Mouse (Mus musculus): Measurements from ENCODE around the gene Pnlip. TPM values are rescaled to one million over a fixed set of nuclear protein-coding genes. Genes with fewer than 3 reads are reported as not detected.

The Pnlip gene
- polyA plus RNA-seq, 1 experiment from 2014 or later: not detected

GRCm38 (mm10) chr19:58728445-58729031 is 76.2 kb downstream of the Pnlip start, which contains the start of gene Pnliprp1:
Pnliprp1 (plus strand) TSS chr19:58728887.
- 64% methylated on average over 5 of the region's 5 CpGs for WGBS
- ATAC-seq (ENCODE audit: low FRiP score): no peak

More at GRCm38 (mm10) chr19:58728445-58729031, 76.2 kb downstream of the Pnlip start, which contains the start of gene Pnliprp1:
- Histone ChIP-seq H3K9me3 (no peaks in the 10 kb centered on the region), H3K4me2 (no peak within 1 kb of the TSS), H3K9ac (no peak within 1 kb of the TSS), H3K4me3 (replicated peaks) (no peak within 1 kb of the TSS), H3K27me3 (no peaks in the 10 kb centered on the region), H3K27ac (no peak within 1 kb of the TSS), H3K4me1 (no peaks in the 10 kb centered on the region), H3K36me3 (replicated peaks) (no peaks in the 10 kb centered on the region)

Other genes starting within 250 kb of the Pnlip start
- gene Gfra1, start 196.6 kb upstream of the Pnlip start, polyA plus RNA-seq (2016; fragmentation: Nextera tagmentation; extraction: Ambion mirVana): 16.7 and 23.9 TPM in 2 replicates
- gene Ccdc172, start 140.5 kb upstream of the Pnlip start, polyA plus RNA-seq (2016; fragmentation: Nextera tagmentation; extraction: Ambion mirVana): not detected in 2 replicates
- gene Pnliprp1, start 76.4 kb downstream of the Pnlip start, polyA plus RNA-seq (2016; fragmentation: Nextera tagmentation; extraction: Ambion mirVana): not detected in 2 replicates
- gene Pnliprp2, start 107.2 kb downstream of the Pnlip start, polyA plus RNA-seq (2016; fragmentation: Nextera tagmentation; extraction: Ambion mirVana): not detected in 2 replicates
- not detected in 2 replicates for gene 1700019N19Rik, start 142.0 kb downstream of the Pnlip start, polyA plus RNA-seq (2016; fragmentation: Nextera tagmentation; extraction: Ambion mirVana)